Mouse (Mus musculus) heart, adult 2 months (tissue): Measurements from ENCODE around the gene Helb.

Source experiments
- CTCF ChIP-seq: fragments of 200-600 bp; IDR thresholded peaks from 2 replicates; pipeline ENCODE4 v1.8.1; 2022; ENCODE audit warnings: antibody characterized with exemption, mild to moderate bottlenecking, moderate library complexity
- EP300 ChIP-seq: fragments of 200-500 bp; IDR thresholded peaks from 2 replicates; pipeline ENCODE4 v1.6.1; 2011; ENCODE audit warnings: low read depth, low read length, control low read depth; ENCODE audit not compliant: insufficient read depth
- POLR2A ChIP-seq: fragments of 200-500 bp; IDR thresholded peaks from 2 replicates; pipeline ENCODE4 v1.6.1; 2011; ENCODE audit warnings: mild to moderate bottlenecking, low read depth, low read length, control low read depth; ENCODE audit not compliant: insufficient read depth

DNA sequence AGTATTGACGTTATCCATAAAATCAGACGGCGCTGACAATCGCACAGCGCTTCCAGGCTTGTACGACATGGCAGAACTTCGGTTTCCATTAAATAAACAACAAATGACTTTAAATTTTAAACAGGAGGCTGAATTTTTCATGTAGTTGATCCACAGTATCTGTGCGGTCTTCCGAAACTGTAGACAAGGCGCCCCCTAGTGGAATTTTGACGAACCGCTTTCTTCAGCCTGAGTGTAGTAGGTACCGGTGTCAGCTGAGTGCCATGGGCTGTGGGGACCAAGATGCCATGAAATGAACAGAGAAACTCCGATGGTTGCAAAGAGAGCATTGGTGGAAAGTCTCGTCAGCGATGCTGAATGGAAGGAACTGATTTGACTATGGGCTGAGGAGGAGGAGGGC lies 17.8 kb upstream of the Helb start:
- peak; percentile 71 for TF ChIP-seq CTCF
- TF ChIP-seq POLR2A: no peak
- no peak for TF ChIP-seq EP300
